Mouse (Mus musculus): ENCODE measurements around the gene Gjb5.

The Gjb5 gene

GRCm38 (mm10) chr4:127349560-127350300 lies 8.3 kb downstream of the Gjb5 start:
- DNase-seq (ENCODE audit: extremely low read depth, low read depth) = no peak

GRCm38 (mm10) chr4:127345000-127345399 lies 13.0 kb downstream of the Gjb5 start:
- no peak for DNase-seq (ENCODE audit: extremely low read depth, low read depth)

GRCm38 (mm10) chr4:127341372-127341771 lies 16.6 kb downstream of the Gjb5 start:
- DNase-seq (ENCODE audit: extremely low read depth, low read depth) = no peak

GRCm38 (mm10) chr4:127337668-127338067 lies 20.3 kb downstream of the Gjb5 start:
- no peak for DNase-seq (ENCODE audit: extremely low read depth, low read depth)

GRCm38 (mm10) chr4:127334870-127335504 lies 23.0 kb downstream of the Gjb5 start:
- no peak for DNase-seq (ENCODE audit: extremely low read depth, low read depth)

- DNase-seq (ENCODE audit: extremely low read depth, low read depth) = no peak
Observed at GRCm38 (mm10) chr4:127331171-127331570, 26.8 kb downstream of the Gjb5 start.

GRCm38 (mm10) chr4:127330181-127331100 lies 27.5 kb downstream of the Gjb5 start, which contains the start of gene Gjb3:
Gjb3 (minus strand) TSS chr4:127330844.
- DNase-seq (ENCODE audit: extremely low read depth, low read depth) = no peak

GRCm38 (mm10) chr4:127329751-127330150 lies 28.2 kb downstream of the Gjb5 start:
- no peak for DNase-seq (ENCODE audit: extremely low read depth, low read depth)

GRCm38 (mm10) chr4:127329046-127329445 lies 28.9 kb downstream of the Gjb5 start:
- no peak for DNase-seq (ENCODE audit: extremely low read depth, low read depth)

- DNase-seq (ENCODE audit: extremely low read depth, low read depth) = no peak
Observed at GRCm38 (mm10) chr4:127328378-127328777, 29.6 kb downstream of the Gjb5 start.

GRCm38 (mm10) chr4:127327749-127328148 lies 30.2 kb downstream of the Gjb5 start:
- no peak for DNase-seq (ENCODE audit: extremely low read depth, low read depth)

GRCm38 (mm10) chr4:127327258-127327657 lies 30.7 kb downstream of the Gjb5 start:
- DNase-seq (ENCODE audit: extremely low read depth, low read depth) = no peak

GRCm38 (mm10) chr4:127325276-127325675 lies 32.7 kb downstream of the Gjb5 start:
- no peak for DNase-seq (ENCODE audit: extremely low read depth, low read depth)

GRCm38 (mm10) chr4:127324759-127325158 lies 33.2 kb downstream of the Gjb5 start:
- DNase-seq (ENCODE audit: extremely low read depth, low read depth) = peak; percentile 58

GRCm38 (mm10) chr4:127324296-127324695 lies 33.7 kb downstream of the Gjb5 start:
- no peak for DNase-seq (ENCODE audit: extremely low read depth, low read depth)

- no peak for DNase-seq (ENCODE audit: extremely low read depth, low read depth)
Observed at GRCm38 (mm10) chr4:127323651-127324050, 34.3 kb downstream of the Gjb5 start.

GRCm38 (mm10) chr4:127319613-127320012 lies 38.4 kb downstream of the Gjb5 start:
- DNase-seq (ENCODE audit: extremely low read depth, low read depth) = peak; percentile 37

GRCm38 (mm10) chr4:127317143-127317542 lies 40.8 kb downstream of the Gjb5 start:
- no peak for DNase-seq (ENCODE audit: extremely low read depth, low read depth)

- DNase-seq (ENCODE audit: extremely low read depth, low read depth) = no peak
Observed at GRCm38 (mm10) chr4:127315753-127316152, 42.2 kb downstream of the Gjb5 start.

GRCm38 (mm10) chr4:127314585-127314984 lies 43.4 kb downstream of the Gjb5 start:
- DNase-seq (ENCODE audit: extremely low read depth, low read depth) = no peak

GRCm38 (mm10) chr4:127313861-127314260 lies 44.1 kb downstream of the Gjb5 start, which contains the start of gene Gja4:
Gja4 (minus strand) TSS chr4:127314039.
- DNase-seq (ENCODE audit: extremely low read depth, low read depth) = peak; percentile 37

- DNase-seq (ENCODE audit: extremely low read depth, low read depth) = no peak
Observed at GRCm38 (mm10) chr4:127312349-127312748, 45.6 kb downstream of the Gjb5 start.

All from MEL-GATA-1-ER (cell line).